Mouse (Mus musculus): ENCODE measurements around the gene Cpne1.

GRCm38 (mm10) chr2:156151538-156151937 is 39.8 kb upstream of the Cpne1 start:
- no peak for TF ChIP-seq CTCF (IDR thresholded peaks at IDR 0.05; ENCODE audit: extremely low read depth, insufficient read length, insufficient replicate concordance, low read depth, low read length)
- no peak for TF ChIP-seq POLR2A (IDR thresholded peaks at IDR 0.05; ENCODE audit: low read depth, low read length)

Data from small intestine, adult 2 months (tissue).